Mouse (Mus musculus) intestine, postnatal 0 days (tissue): Measurements from ENCODE around the gene Cdc5l. TPM values are rescaled to one million over a fixed set of nuclear protein-coding genes. Genes with fewer than 3 reads are reported as not detected.

ENCODE experiments used
- ATAC-seq: fragments of 200-750 bp; cut with Nextera tagmentation; 2 replicates; pipeline ENCODE4 v1.8.0; 2017; ENCODE audit warnings: mild to moderate bottlenecking, moderate TSS enrichment, moderate library complexity
- H3K27ac ChIP-seq: fragments of 300-500 bp; sonication (generic); 2 replicates; pipeline ENCODE4 v1.5.1; 2014; ENCODE audit warnings: mild to moderate bottlenecking, low read depth, low read length, moderate library complexity
- H3K27me3 ChIP-seq: fragments of 300-500 bp; sonication (generic); replicated peaks from 2 replicates; pipeline ENCODE4 v1.6.1; 2014; ENCODE audit warnings: low read length, mixed read lengths; ENCODE audit not compliant: control insufficient read depth, insufficient read depth
- H3K36me3 ChIP-seq: fragments of 300-500 bp; sonication (generic); 2 replicates; pipeline ENCODE4 v1.6.1; 2014; ENCODE audit warnings: mild to moderate bottlenecking, moderate library complexity; ENCODE audit not compliant: control insufficient read depth, insufficient read depth
- H3K4me1 ChIP-seq: fragments of 300-500 bp; sonication (generic); replicated peaks from 2 replicates; pipeline ENCODE4 v1.6.1; 2014; ENCODE audit warnings: antibody characterized with exemption, low read length, mixed read lengths; ENCODE audit not compliant: control insufficient read depth, insufficient read depth
- H3K4me2 ChIP-seq: fragments of 300-500 bp; sonication (generic); replicated peaks from 2 replicates; pipeline ENCODE4 v1.6.1; 2014; ENCODE audit warnings: low read depth, mild to moderate bottlenecking, moderate library complexity
- H3K4me3 ChIP-seq: fragments of 300-500 bp; sonication (generic); 2 replicates; pipeline ENCODE4 v1.5.1; 2014; ENCODE audit warnings: low read depth, low read length
- H3K9ac ChIP-seq: fragments of 300-500 bp; sonication (generic); 2 replicates; pipeline ENCODE4 v1.6.1; 2014; ENCODE audit warnings: mild to moderate bottlenecking, low read depth, low read length
- H3K9me3 ChIP-seq: fragments of 300-500 bp; sonication (generic); 2 replicates; pipeline ENCODE4 v1.6.1; 2016; ENCODE audit warnings: mixed run types; ENCODE audit not compliant: control insufficient read depth
- CTCF ChIP-seq: sonication (generic); IDR thresholded peaks from 2 replicates; pipeline ENCODE4 v1.5.1; 2016; ENCODE audit warnings: low read depth, mild to moderate bottlenecking, control low read depth, antibody characterized with exemption, moderate library complexity
- WGBS: fragments of 180-500 bp; shearing (Covaris S2); extraction: QIAGEN DNeasy Blood & Tissue Kit; methylation state at CpG from one replicate; pipeline ENCODE4 v1.1.7; 2014; 5-methylcytosine and 5-hydroxymethylcytosine counted together
- polyA plus RNA-seq: library from polyadenylated mRNA; unstranded; fragments of >200 nt; fragmentation: Nextera tagmentation; extraction: Ambion mirVana; gene quantifications from 2 replicates; pipeline ENCODE4 v1.2.1, GENCODE M21; 2015

The Cdc5l gene
- polyA plus RNA-seq, 1 experiment from 2014 or later = 31.3 TPM

DNA sequence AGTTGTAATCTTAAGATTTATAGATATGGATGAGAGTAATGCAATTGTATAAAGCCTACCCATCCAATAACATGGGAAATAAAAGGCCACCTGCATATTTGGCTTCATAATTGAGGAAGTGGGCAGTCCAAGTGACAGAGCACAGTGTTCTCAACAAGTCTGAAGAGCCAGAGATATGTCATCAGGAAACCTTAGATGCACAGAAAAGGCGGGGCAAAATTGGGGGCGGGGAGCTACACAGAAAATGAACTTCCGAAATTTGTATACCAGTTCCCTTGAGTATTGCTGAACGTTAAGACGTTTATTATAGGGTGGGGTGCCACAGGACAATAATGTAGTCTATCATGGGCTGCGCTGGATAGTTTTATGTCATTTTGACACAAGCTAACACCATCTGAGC lies 16.6 kb upstream of the Cdc5l start:
- H3K27me3 ChIP-seq = no peaks in the 10 kb centered on the region
- no peak for TF ChIP-seq CTCF
- WGBS = 87% methylated on average over 6 of the region's 6 CpGs
- no peak overlapping the region for H3K4me3 ChIP-seq
- peaks cover 4% of the 10 kb centered on the region; the same call in 1 of the 2 replicates for H3K36me3 ChIP-seq
- no peaks in the 10 kb centered on the region for H3K9me3 ChIP-seq
- no peak overlapping the region for H3K27ac ChIP-seq
- H3K4me1 ChIP-seq = no peaks in the 10 kb centered on the region
- ATAC-seq = no peak
- no peak overlapping the region for H3K9ac ChIP-seq
- no peak overlapping the region for H3K4me2 ChIP-seq

DNA sequence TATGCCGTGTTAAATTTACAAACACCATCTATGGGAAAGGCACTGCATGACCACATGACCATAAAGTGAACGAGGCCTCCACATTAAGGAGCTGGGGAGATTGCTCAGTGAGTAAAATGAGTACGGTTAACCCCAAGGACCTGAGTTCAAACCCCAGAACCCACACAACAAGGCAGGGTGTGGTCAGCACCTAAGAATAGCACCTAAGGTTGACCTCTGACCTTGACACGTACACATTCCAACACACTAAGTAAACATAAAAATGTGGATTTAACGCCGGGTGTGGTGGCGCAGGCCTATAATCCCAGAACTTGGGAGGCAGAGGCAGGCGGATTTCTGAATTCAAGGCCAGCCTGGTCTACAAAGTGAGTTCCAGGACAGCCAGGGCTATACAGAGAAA lies 16.0 kb upstream of the Cdc5l start:
- Histone ChIP-seq H3K9me3 (no peaks in the 10 kb centered on the region), H3K4me2 (no peak overlapping the region), H3K27me3 (no peaks in the 10 kb centered on the region), H3K4me1 (no peaks in the 10 kb centered on the region), H3K9ac (no peak overlapping the region), H3K36me3 (peaks cover 4% of the 10 kb centered on the region; the same call in 1 of the 2 replicates), H3K4me3 (no peak overlapping the region), H3K27ac (no peak overlapping the region)
- TF ChIP-seq CTCF = no peak
- no peak for ATAC-seq
- WGBS = 84% methylated on average over 8 of the region's 8 CpGs

DNA sequence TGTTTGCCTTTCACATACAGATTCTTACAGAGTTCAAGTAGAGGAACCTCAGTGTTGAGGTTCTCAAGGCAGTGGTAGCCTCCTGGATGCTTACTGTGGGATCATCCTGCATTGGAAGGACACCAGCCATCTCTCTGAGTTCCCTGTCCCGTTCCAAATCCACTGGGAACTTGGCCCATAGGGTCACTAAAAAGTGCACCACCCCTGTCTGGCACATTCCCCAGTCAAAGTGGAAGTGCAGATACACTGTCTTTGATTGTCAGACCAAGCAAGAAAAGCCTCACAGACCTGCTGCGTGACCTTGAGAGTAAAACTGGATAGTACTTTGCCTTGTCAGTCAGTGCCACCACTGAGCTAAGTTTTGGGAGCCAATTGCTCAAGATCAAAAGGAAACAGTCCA lies 13.5 kb upstream of the Cdc5l start:
- no peak for ATAC-seq
- Histone ChIP-seq H3K9ac (no peak overlapping the region), H3K9me3 (no peaks in the 10 kb centered on the region), H3K4me3 (no peak overlapping the region), H3K4me2 (no peak overlapping the region), H3K27ac (no peak overlapping the region), H3K4me1 (no peaks in the 10 kb centered on the region), H3K27me3 (no peaks in the 10 kb centered on the region), H3K36me3 (peaks cover 4% of the 10 kb centered on the region; the same call in 1 of the 2 replicates)
- WGBS = 85% methylated on average over 2 of the region's 2 CpGs
- no peak for TF ChIP-seq CTCF

GRCm38 (mm10) chr17:45445923-45446322 lies 12.4 kb upstream of the Cdc5l start:
- Histone ChIP-seq H3K27ac (no peak overlapping the region), H3K36me3 (peaks cover 4% of the 10 kb centered on the region; the same call in 1 of the 2 replicates), H3K4me3 (no peak overlapping the region), H3K27me3 (no peaks in the 10 kb centered on the region), H3K4me2 (no peak overlapping the region), H3K9ac (no peak overlapping the region), H3K9me3 (no peaks in the 10 kb centered on the region), H3K4me1 (no peaks in the 10 kb centered on the region)
- no peak for ATAC-seq
- 84% methylated on average over 4 of the region's 4 CpGs for WGBS
- TF ChIP-seq CTCF = no peak

GRCm38 (mm10) chr17:45434262-45434590 lies 689 bp upstream of the Cdc5l start:
- 7% methylated on average over 12 of the region's 12 CpGs for WGBS
- Histone ChIP-seq H3K4me1 (peaks cover 7% of the 10 kb centered on the region; the same call in 1 of the 2 replicates), H3K4me2 (peak overlapping the region; percentile 92), H3K9me3 (no peaks in the 10 kb centered on the region), H3K4me3 (peak overlapping the region; percentile 97), H3K27ac (peak overlapping the region; percentile 99; the same call in 1 of the 2 replicates), H3K9ac (peak overlapping the region; percentile 99), H3K27me3 (no peaks in the 10 kb centered on the region), H3K36me3 (no peaks in the 10 kb centered on the region)
- no peak for ATAC-seq
- no peak for TF ChIP-seq CTCF

GRCm38 (mm10) chr17:45432706-45433398 lies 685 bp downstream of the Cdc5l start:
- Histone ChIP-seq H3K4me1 (peaks cover 7% of the 10 kb centered on the region; the same call in 1 of the 2 replicates), H3K4me2 (peak overlapping the region; percentile 92), H3K9ac (peak overlapping the region; percentile 99), H3K27ac (peak overlapping the region; percentile 99), H3K27me3 (no peaks in the 10 kb centered on the region), H3K36me3 (no peaks in the 10 kb centered on the region), H3K4me3 (peak overlapping the region; percentile 97), H3K9me3 (no peaks in the 10 kb centered on the region)
- no peak for TF ChIP-seq CTCF
- peak; percentile 50 for ATAC-seq
- WGBS = under 1% methylated on average over 62 of the region's 62 CpGs
